Mouse (Mus musculus): Measurements from ENCODE around the gene S100a6.

Gene S100a6

GRCm38 (mm10) chr3:90600458-90601195 is 12.1 kb upstream of the S100a6 start:
- no peak for DNase-seq (ENCODE audit: low spot score in 2 of 2)

DNA sequence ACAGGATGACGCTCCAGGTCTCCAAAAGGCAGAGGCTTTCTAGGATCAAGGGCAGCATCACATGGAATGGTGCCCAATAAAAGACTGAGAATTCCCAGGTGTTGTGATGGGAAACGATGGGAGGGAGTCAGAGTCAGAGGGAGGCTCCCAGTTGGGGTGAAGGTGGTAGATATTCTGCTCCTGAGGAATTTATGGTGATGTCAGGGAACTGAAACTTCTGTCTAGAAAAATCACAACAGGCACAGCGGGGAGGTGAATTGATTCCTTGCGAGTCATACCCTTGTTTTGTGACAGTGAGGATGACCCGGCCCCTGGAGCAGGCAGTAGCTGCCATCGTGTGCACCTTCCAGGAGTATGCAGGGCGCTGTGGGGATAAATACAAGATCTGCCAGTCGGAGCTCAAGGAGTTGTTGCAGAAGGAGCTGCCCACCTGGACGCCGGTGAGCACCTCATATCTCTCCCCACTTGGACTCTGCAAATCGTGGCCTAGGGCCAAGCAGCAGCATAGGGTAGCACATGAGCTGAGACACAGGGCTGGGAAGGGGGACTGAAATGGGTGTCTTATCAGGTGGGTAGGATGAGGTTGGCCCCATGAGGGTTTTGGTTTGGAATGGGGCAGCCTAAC is 11.1 kb upstream of the S100a6 start, which contains the start of gene Gm42674:
Gene Gm42674 (plus strand): TSS at position 419 of the 625 bp plus-strand sequence.
- no peak for DNase-seq (ENCODE audit: low spot score in 2 of 2)

DNA sequence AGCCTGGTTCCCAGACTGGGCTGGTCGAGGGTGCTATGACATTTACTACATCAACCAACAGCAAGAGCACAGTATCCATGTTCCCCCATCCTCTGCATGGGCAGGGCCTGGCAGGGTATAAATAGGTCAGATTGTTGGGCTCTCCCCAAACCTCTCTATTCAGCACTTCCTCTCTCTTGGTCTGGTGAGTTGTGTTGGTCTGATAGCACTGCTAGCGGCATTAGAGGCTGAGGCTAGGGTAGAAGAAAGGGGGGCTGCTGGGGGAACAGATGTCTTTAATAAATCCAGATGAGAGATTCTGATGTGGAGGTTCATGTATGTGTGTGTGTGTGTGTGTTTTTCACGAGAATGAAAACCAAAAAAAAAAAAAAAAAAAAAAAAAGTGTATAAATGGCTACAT is 9.1 kb upstream of the S100a6 start, which contains the start of gene S100a4:
Gene S100a4 (plus strand): TSS at position 149 of the 400 bp plus-strand sequence.
- no peak for DNase-seq (ENCODE audit: low spot score in 2 of 2)

DNA sequence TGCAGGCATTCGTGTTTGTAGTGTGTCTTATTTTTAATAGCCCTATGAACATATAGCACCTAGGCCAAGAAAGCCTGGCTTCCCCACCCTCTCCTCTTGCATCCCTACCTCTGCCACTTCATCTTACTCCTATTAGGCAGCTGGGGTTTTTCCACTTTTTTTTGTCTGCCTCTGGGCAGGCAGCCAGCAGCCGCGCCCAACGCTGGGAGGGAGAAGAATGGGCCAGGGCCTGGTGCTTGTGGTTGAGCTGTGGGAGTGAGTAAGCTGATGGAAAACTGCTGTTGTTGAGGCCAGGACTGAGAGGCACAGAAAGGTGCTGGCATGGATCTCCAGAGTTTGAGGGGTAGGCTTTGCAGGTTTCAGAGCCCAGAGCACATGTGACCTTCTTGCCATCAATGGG is 8.3 kb upstream of the S100a6 start:
- peak; percentile 87 to 90 for DNase-seq (ENCODE audit: low spot score in 2 of 2)

DNA sequence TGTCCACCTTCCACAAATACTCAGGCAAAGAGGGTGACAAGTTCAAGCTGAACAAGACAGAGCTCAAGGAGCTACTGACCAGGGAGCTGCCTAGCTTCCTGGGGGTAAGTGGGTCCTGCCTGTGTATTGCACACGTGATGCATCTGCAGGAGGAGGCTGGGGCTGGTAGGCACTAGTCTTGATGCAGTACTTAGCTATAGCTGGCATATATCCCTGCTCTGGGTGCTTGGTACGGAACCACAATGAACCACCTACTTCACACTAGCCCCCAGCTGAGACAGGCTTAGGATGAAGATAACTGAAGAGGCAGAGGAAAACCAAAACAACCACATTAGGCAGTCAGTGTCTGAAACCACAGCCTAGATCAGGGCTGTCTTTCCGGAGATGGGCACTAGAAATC is 7.6 kb upstream of the S100a6 start:
- no peak for DNase-seq (ENCODE audit: low spot score in 2 of 2)

DNA sequence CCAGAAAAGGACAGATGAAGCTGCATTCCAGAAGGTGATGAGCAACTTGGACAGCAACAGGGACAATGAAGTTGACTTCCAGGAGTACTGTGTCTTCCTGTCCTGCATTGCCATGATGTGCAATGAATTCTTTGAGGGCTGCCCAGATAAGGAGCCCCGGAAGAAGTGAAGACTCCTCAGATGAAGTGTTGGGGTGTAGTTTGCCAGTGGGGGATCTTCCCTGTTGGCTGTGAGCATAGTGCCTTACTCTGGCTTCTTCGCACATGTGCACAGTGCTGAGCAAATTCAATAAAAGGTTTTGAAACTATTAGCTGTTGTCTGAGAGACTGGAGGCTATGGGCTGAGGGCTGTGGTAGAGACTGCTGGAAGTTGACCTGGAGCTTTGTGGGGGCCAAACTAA is 6.9 kb upstream of the S100a6 start:
- no peak for DNase-seq (ENCODE audit: low spot score in 2 of 2)

GRCm38 (mm10) chr3:90606185-90606584 is 6.5 kb upstream of the S100a6 start:
- peak in 1 of 2 experiments; percentile 60 for DNase-seq (ENCODE audit: low spot score in 2 of 2)

- no peak for DNase-seq (ENCODE audit: low spot score in 2 of 2)
Measured at GRCm38 (mm10) chr3:90607361-90607760, 5.3 kb upstream of the S100a6 start.

DNA sequence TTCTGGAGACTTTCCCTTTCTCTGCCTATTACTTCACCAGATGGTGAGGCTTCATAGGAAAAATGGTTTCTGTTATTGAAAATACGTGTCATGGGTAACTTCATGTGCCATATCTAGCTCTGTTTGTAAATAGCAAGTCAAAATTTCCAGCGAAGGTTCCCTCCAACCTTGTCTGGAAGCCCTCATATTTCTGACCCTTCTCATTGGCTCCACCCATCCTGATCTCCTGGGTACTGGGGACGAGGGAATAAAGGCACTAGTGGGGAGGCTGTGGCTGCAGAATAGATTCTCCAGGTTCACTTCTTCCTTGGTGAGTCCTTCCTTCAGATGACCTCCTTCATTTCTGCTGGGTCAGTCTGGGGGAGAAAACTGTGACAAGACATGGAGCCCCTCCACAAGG is 4.5 kb upstream of the S100a6 start, which contains the start of gene S100a5:
Gene S100a5 (plus strand): TSS at position 301 of the 400 bp plus-strand sequence.
- DNase-seq (ENCODE audit: low spot score in 2 of 2): no peak

- DNase-seq (ENCODE audit: low spot score in 2 of 2): no peak
Measured at GRCm38 (mm10) chr3:90609102-90609501, 3.6 kb upstream of the S100a6 start.

- no peak for DNase-seq (ENCODE audit: low spot score in 2 of 2)
Measured at GRCm38 (mm10) chr3:90611494-90611893, 1.2 kb upstream of the S100a6 start.

DNA sequence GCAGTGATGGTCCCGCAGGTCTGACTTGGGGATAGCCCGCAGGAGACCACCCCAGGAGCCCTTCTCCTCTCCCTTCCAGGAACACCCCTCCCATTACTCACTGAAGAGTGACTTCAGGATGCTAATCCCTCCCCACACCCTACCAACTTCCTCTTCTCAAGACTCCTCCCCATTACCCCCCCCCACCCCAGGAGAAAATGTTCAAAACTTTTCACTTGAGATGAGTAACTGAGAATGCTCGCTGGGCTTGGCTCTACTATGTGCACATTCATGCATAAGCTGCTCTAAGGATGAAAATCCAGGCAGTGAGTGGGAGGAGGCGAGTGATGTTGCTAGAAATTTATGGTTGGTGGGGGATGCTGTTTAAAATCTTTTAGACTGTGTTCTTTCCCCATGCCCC is 621 bp upstream of the S100a6 start:
- no peak for DNase-seq (ENCODE audit: low spot score in 2 of 2)

DNA sequence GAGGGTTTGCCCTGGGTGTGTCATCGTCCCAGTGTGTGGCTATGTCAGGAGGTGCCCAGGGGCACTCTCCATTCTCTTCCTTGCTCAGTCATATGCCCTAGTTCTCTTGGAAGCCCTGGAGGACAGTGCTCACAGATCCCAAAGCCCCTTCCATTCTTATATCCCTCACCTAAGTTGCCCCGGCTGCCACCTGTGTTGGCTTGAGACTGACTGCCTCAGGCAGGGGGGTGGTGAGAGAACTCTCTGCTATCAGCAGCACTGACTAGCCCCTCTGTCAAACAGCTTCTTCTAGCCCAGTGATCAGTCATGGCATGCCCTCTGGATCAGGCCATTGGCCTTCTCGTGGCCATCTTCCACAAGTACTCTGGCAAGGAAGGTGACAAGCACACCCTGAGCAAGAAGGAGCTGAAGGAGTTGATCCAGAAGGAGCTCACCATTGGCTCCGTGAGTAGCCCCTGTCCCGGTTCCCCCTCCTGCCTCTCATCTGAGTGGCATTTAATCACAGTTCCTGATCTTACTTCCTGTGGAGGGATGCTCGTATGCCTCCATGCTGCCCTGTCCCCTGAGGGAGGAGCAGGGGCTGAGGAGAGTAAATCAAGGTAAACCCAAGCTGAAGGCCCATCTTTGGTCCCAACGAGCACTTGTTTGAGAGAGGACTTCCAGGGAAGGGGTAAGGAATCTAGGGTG is 922 bp downstream of the S100a6 start:
- DNase-seq (ENCODE audit: low spot score in 2 of 2): no peak

- DNase-seq (ENCODE audit: low spot score in 2 of 2): no peak
Measured at GRCm38 (mm10) chr3:90614148-90614530, 1.5 kb downstream of the S100a6 start.

DNA sequence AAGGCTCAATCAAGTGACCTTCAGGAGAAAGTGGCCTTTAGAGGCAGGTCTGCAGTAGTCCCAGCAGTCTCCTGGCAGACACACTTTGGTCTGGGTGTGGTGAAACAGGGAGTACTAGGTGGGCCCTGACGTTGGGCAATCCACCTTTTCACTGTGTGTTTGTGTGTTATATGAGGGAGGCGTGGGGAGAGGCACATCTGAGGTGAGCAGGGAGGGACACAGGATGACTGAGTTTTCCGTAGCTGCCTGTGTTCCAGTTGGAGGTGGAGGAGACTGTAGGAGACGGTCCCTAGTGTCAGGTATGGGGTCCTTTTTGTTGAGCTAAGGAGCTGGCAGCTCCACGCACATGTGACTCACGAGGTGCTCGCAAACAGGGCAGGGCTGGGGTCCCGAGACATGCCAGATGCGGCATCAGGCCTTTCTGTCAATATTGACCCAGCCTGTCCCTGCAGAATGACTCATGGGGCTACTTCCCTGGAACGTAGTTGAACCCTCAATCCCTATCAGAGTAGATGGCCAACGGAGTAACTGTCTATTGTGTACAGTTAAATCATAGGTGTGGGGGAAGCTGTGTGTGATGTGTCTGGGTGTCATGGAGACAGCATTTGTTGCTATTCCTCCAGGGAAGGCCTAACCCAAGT is 2.0 kb downstream of the S100a6 start:
- DNase-seq (ENCODE audit: low spot score in 2 of 2): no peak

- peak; percentile 74 to 79 for DNase-seq (ENCODE audit: low spot score in 2 of 2)
Measured at GRCm38 (mm10) chr3:90615415-90615814, 2.7 kb downstream of the S100a6 start.

DNA sequence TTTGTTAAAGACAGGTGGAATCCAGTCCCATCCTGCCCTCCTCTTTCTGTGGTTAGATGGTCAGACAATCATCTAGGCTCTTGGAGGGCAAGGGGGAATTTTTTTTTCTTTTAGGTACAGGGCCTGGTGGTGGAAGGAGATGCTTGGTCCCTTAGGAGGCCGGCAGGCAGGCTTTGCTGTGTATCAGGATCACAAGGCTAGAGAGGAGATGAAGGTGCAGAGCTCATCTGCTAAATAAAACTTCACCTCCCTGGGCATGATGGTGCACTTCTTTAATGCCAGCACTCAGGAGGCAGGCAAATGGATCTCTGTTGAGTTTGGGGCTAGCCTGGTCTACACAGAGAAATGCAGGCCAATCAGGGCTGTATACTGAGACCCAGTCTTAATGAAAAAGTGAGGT is 3.2 kb downstream of the S100a6 start:
- DNase-seq (ENCODE audit: low spot score in 2 of 2): no peak

DNA sequence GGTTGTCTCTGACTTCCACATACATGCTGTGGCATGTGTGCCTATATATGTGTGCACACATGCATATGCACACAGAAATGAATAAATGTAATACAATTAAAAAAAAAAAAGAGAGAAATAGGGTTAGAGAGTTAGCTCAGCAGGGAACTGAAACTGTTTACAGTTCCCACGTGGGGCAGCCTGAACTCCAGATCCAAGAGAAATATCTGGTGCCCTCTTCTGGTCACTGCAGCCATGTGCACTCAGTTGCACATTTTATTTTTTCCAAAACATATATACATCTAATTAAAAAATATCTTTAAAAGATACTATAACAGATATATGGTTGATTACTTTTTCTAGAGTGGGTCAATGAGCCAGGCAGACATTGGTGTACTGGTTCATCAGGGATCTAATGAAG is 4.9 kb downstream of the S100a6 start:
- DNase-seq (ENCODE audit: low spot score in 2 of 2): no peak

GRCm38 (mm10) chr3:90621552-90621951 is 8.9 kb downstream of the S100a6 start:
- no peak for DNase-seq (ENCODE audit: low spot score in 2 of 2)

- peak; percentile 70 to 83 for DNase-seq (ENCODE audit: low spot score in 2 of 2)
Measured at GRCm38 (mm10) chr3:90623435-90624071, 10.9 kb downstream of the S100a6 start.

DNA sequence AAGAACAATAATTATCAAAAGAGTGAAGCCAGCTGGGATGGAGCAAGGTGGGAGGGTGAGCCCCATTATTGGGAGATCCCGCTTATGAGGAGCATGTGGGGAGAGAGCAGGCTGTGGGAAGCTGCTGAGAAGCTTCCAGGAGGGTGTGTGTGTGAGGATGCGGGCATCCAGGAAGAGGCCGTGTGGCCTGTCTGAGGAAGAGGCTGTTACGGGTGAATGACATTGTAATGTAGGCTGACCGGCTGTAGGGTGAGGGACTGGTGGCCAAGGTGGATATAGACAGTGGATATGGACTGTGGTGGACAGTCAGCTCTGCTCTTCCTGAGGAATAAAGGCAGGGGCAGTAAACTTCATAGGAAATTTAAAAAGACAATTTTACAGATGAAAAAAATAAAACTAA is 12.8 kb downstream of the S100a6 start:
- DNase-seq (ENCODE audit: low spot score in 2 of 2): no peak
